Mouse (Mus musculus) layer of hippocampus, adult 8-10 months (tissue): ENCODE measurements around the gene Rundc3a. TPM values are rescaled to one million over a fixed set of nuclear protein-coding genes. Genes with fewer than 3 reads are reported as not detected.
A peak's percentile ranks its signal among the peaks of the same experiment; 100 is the strongest.
"Not testable (repeated sequence)": the region's sequence is repeated elsewhere in the genome, so short reads cannot be mapped to it uniquely, and the experiment has no call there.

Experiments used
- DNase-seq, 2 experiments: peaks; one replicate each; pipeline ENCODE4 v3.0.0; 2022; ENCODE audit warnings: low spot score in 2 of 2
- total RNA-seq, 4 experiments: library from RNA; stranded (reverse); gene quantifications; 2 replicates each; pipeline ENCODE4 v1.2.4; 2022

The Rundc3a gene
- 100 to 1,000 TPM; 420 to 453 (median 428) TPM for total RNA-seq

DNA sequence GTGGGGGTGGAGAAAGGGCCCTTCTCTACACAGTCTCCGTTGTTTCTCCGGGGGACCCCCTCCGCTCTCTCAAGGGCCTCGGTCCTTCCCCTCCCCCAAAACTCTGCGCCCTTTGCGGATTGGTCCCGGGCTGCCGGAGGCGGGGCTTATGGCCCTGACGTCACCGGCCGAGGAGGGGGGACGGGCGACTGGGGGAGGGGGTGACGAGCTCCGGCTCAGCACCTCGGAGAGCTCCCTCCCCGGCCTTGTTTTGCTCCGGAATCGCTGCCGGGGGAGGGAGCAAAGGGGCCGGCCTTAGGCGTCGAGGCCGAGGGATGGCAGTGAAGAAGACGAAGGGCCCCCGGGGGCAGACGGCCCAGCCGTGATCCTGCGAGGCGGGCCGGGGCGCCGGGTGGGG is at the start of gene Rundc3a:
Gene Rundc3a (plus strand): TSS at position 166 of the 397 bp plus-strand sequence.
- DNase-seq: peak; percentile 92 to 94

DNA sequence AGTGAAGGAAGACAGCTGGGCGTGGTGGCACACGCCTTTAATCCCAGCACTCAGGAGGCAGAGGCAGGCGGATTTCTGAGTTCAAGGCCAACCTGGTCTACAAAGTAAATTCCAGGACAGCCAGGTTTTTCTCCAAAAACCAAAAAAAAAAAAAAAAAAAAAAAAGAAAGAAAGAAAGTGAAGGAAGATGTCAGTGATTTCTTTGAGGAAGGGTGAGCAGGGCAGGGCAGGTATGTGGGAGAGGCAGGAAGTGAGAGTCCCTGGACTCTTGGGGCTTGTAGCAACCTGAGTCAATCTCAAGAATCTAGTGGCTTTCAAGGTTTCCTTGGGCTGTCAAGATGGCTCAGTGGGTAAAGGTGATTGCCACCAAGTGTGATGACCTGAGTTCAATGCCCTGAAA is 48.7 kb upstream of the Rundc3a start:
- DNase-seq: no peak

DNA sequence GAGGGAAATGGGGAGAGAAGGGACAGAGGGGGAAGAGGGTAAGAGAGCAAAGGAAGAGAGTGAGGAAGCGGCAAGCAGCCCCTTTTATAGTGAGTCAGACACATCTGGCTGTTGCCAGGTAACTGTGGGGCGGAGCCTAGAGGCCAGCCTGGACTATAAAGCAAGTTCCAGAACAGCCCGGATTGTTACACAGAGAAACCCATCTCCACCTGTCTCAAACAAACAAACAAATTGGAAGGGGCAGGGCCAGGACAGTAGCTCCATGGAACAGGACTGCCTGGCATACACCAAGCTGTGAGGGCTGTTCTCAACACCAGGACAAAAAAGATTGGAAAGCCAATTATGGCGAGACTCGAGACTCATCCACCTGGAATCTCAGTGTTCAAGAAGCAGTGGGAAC is 46.3 kb upstream of the Rundc3a start:
- DNase-seq: no peak

DNA sequence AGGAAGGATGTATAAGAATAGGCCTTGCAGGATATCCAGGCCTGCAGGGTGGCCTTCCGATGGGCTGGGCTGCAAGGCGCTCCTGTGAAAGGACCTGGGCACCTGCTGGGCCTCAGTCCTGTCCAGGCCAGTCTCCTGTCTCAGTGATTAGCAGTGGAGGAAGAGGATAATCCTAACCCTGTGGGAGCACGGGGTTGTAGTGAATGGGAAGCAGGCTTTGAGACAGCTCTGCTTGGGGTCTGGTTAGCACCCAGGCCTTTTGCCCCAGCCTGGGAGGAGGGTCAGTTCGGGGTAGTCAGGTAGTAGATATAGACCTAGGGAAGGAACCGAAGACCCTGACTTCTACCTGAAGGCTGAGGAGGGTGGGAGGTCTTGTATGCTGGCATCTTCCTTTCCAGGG is 45.5 kb upstream of the Rundc3a start:
- no peak for DNase-seq

DNA sequence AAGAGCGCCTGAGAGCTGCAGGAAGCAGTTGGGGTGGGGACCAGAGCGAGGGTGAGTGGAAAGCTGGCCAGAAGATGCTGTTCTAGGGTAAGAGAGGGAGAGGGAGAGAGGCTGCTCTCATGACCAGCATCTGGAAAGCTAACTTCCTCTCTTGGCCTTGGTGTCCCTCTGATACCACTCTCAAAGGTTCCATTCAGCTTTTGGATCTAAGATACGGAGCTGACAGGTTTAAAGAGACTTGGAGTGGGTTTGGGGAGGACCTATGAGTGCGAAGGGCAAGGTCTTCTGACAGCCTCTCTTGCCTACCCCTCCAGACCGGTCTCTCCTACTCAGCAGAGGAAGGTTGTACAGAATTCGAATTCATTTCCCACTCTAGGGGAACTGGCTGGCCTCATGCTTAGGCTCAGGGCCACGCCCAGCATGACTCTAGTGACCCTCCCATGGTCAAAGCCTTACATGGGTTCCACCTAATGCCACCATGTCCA is 45.1 kb upstream of the Rundc3a start:
- DNase-seq: no peak

DNA sequence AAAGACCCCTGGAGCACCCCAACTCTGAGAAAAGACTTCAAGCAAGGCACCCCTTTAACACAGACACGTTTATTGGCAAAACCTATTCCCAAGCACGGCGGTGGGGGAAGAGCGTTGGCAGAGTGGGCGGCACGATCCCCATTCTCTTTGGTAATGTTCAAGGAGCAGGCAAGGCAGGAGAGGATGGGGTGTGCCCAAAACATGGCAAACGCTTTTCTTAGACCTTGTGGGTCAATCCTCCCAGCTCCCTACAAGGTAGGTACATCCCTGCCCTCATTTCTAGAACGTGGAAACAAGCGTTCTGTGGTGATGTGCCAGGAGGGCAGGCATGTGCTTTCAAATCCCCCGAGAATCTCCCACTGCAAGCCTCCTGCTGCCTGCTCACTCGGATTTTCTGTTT is 44.4 kb upstream of the Rundc3a start:
- DNase-seq: no peak

DNA sequence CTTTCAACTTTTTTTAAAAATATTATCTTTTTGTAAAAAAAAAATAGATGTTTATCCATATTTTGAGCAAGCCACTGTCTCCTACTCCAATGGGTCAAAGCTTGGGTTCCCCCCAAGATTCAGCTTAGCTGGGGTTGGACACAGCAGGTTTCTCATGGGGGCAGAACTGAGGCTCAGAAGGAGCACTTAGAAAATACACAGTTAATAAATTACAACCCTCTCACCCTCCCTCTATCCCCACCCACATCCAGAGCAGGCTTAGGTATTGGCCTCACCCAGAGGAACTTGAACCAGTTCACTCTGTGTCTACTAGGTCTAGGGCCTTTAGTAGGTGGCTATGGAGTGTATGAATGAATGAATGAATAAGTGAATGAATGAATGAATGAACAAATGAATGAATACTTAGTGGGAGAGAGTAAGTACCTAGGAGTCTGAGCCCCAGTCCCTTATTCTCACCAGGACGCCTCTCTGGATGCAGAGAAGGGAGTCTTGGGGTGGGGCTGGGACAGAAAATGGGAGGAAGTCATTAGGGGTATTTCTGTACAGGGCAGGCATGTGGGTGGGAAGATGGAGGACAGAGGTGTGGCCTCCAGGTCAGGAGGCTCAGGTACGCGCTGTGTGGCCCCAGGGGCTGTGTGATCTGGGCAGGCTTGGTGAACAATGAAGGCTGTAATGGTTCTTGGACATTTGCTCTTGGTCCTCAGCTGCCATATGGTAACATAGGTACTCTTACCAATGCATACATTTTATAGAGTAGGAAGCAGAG is 43.8 kb upstream of the Rundc3a start:
- no peak for DNase-seq

DNA sequence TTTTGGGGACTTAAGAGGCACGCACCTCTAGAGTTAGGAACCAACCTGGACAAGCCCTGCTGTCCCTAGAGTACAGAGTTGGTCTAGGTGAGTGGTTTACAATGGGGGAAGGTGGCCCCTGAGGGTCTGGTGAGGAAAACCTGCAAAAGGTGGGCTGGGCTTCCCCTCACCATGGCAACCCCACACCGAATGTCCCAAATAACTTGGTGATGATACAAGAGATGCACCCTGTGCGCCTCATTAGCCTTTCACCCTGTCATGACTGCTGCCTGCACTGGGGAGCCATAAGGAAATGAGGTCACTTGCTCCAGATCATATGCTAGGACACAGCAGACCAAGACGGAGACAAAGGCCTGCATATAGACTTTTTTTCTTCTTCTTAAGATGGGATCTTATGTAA is 42.8 kb upstream of the Rundc3a start:
- DNase-seq: no peak

DNA sequence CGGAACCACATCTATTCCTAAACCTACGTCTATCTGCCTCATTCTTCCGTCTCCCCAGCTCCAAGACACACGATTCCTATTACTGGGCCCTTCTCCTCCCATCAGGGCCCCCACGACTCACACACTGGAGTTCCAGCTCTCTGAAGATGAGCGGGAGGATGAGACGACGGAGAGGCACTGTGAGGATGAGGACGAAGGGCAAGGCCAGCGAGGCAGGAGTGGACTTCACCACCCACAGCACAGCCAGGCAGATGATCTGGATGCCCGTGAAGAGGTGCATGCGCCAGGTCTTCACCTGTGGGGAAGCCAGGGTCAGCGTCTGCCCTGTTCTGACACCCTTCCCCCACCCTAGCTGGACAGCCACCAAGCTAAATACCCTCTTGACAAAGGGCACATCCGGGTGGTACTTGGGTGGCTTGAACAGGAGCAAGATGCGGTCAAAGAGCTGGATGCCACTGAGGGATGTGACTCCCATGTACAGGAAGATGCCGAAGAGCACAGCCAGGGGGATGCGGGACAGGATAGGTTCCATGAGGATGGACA is 42.2 kb upstream of the Rundc3a start:
- DNase-seq: no peak

DNA sequence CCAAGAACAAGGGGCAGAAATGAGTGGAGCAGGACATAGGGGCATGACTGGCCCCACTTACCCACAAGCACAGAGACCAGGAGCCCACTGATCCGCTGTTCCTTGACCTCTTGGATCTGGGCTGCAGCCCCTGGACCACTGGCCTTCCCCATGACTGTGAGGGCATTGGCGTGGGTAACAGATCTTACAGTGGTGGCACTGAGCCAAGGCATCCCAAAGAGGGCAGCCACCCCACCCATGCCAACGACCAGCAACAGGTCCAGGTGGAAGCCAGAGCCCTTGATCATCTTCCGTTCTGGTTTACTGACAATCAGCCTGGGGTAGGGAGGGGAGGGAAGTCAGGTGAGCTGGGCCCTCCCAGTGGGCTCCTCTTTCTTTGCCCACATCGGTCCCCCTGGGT is 40.8 kb upstream of the Rundc3a start:
- no peak for DNase-seq

DNA sequence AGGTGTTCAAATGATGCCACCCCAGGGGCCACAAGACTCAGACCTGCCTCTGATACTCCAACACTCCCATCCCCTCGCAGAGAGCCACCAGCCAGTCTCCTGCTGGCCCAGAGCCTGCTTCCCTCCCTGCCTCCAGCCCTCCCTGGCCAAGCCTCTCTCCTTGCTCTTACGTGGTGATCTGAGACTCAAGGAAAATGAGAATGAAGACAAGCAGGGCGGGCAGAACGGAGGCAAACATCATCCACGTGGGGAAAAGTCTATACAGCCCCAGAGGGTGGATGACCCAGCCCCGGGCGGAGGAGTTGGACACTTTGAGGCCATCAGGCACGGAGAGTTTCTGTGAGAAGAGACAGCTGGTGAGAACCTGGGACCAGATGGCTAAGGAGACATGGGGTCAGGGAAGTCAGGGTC is 40.2 kb upstream of the Rundc3a start:
- DNase-seq: no peak

DNA sequence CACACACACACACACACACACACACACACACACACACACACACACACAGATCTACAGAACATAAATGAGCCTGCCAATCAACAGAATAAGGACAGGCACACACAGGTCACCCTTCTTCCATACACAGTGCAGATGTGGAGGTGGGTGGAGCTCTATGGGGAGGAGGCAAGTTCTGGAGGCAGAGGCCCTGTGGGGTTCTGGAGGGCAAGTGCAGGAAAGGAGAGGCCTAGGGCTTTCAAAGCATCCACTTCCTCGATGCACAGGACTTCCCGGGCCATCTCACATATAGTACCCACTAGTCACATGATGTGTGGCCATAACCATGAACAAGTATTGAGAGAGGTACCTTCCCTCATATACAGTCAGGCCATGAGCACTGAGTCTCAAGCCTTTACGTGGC is 37.7 kb upstream of the Rundc3a start:
- DNase-seq: no peak

DNA sequence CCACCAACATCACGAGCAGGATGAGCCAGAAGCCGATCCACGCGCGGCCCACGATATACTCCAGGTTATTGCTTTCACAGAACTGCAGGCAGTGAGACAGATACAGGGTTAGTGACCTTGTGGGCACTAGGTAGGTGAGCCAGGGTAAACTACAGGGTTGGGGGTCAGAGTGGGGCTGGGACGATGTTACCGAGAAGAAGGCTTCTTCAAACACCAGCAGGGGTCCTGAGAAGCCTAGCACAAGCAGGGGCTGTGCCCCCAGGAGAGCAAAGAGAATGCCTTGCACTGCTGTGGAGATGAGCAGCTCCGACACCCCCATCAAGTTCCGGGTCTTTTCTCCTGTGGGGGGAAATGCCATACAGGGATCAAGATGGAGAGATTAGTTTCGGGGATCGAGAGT is 37.0 kb upstream of the Rundc3a start:
- no peak for DNase-seq

DNA sequence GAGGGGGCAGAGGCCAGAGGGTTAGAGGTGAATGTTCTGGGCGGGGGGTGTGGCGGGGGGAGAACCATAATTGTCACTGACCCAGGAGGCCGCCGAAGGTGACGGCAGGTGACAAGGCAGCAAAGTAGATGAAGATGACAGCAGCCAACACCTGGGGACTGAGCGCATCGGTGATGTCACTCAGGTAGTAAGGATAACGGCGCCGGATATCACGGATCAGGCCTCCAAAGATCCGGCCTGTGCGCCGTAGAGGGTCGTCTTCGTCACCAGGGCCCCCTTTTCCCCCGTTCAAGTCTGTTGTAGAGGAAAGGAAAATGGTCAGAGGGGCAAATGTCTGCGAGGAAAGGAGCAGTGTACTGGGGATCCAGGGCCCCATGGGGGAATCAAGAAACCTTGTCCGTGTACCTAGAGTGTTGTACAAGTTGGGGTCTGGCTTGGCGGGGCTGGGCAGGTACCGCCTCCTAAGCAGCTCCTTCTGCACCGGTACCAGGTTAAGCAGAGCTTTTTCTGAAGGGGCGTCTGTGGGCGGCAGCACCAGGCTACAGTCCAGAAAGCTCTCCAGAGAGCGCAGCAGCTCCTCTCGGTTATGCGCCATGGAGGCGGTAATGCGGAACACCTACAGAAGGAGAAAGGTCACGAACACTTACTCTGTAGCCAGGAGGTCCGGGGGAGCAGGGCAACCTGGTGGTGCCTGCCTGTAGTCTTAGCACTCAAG is 36.4 kb upstream of the Rundc3a start:
- DNase-seq: no peak

DNA sequence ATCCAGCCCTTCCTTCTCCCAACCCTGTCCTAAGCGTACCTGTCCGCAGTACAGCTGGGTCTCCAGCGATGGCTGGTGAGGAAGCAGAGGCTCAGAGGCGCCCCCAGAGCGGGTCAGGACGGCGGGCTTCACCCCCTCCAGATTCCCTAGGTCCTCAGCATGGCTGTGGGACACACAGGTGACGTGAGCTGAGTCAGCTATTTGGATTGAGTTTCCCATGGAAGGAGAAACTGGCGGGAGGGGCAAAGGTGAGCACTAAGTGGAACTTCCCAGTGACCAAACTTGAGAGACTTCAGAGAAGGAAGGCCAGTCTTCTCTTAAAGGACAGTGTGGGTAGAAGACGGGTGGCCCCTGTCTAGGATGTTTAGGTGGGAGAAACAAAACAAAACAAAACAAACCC is 34.8 kb upstream of the Rundc3a start:
- no peak for DNase-seq

DNA sequence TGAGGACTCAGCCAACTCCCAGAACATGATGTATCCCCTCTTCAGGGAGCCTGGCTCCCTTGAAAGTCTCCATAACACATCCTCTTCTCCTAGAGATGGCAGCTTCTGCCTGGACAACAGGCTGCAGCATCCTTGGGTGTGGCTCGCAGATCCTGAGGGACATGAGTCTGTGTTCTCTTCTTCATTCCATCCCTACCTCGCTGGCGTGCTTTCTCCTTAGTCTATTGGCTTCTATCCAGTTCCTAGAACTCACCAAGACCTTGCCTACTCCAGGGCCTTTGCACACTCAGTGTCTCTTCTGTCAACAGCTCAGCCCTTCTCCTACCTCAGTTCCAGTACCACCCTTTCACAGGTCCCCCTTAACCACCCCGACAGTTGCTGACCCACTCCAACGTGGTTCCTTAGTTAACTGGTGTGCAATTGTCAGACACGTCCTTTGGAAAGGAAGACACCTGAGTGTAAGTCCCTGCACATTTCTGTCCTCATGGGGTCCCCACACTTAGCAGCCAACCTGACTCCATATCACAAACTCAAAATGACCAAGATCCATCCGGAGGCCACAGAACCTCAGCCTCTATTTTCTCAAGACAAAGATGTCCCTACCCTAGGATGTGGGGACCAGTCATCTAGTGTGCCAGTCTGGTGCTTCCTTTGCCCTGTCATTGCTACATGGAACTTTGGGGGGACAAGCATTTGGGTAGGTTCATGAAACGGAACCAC is 31.3 kb upstream of the Rundc3a start:
- DNase-seq: no peak

DNA sequence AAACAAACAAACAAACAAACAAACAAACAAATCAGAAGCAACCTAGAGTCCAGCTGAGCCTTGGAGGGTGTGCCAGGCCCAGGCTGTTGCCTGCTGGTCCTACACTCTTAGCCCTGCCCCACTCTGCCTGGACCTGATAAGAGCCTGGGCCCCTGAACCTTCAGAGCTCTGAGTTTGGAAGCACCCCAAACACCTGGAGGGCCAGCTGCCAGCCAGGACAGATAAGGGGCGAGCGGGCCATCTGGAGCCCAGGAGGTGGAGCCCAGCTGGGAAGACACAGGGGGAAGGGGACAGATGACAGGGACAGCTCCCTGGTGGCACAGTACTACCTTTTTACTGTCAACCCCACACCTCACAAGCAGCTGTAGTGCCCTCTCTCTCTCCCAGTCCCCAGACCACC is 29.6 kb upstream of the Rundc3a start:
- DNase-seq: no peak

DNA sequence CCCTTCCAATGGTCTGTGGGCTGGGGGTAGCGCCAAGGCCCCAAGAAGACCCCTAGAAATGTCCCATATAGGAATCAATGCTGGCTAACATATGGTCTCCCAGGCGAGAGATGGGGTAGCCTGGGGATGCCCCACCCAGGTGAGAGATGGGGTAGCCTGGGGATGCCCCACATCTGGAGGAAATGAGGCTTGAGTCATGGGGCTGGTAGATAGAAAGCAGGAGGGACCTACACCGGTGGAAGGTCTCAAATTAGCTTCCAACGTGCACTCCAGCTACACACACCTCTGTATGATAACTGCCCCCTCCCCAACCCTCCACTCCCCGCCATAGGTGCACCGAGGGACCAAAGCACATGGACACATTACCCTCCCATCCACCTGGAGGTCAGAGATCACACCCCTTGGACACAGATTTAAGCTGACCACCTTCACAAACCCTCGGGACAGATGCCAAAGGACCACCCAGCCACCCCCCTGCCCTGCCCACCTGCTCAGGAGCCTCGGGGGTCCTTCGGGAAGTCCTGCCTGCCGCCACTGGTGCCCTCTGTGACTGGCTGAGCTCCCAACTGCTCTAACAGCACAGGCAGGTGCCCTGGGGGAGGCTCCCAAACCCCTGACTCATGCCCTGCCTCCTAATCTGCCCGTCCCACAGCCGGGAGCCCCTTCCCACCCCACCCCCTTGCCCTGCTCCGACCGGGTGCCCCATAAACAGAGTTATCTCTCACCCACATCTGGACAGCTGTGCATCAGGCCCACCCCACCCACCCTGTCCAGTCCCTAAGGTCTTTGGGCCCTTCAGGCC is 28.4 kb upstream of the Rundc3a start:
- DNase-seq: no peak

DNA sequence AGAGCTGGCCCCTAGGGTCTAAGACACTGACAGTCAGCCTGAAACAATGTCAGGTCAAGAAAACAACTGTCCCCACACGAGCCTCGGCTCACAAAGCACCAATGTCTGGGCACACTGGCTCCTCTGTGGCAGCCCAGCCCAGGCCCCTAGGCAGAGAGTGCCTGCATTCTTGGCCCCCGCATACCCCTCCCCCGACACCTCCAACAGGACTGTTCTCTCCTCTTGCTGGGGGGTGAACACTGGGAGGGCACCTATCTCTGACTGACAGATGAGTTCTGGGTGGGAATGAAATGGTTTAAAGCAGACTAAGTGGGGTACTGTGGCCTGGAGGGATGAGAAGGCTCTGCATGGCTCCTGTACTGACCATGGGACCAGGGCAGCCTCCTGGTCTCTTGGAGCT is 27.5 kb upstream of the Rundc3a start:
- DNase-seq: no peak

DNA sequence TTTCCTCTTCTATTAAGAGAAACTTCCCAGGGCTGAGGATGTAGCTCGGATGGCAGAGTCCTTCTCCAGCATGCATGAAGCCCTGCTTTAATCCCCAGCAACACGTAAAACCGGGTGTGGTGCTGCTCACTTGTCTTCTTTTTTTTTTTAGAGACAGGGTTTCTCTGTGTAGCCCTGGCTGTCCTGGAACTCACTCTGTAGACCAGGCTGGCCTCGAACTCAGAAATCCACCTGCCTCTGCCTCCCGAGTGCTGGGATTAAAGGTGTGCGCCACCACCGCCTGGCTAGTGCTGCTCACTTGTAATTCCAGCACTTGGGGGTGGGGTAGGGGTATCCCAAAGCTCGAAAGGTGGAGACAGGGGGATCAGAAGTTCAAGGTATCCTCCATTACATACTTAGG is 27.1 kb upstream of the Rundc3a start, which contains the start of gene Slc4a1:
Gene Slc4a1 (minus strand): TSS at position 101 of the 400 bp plus-strand sequence.
- DNase-seq: not testable (repeated sequence)
